9 mouse cellular contexts compared by ENCODE assay signal in the genomic region with DNA sequence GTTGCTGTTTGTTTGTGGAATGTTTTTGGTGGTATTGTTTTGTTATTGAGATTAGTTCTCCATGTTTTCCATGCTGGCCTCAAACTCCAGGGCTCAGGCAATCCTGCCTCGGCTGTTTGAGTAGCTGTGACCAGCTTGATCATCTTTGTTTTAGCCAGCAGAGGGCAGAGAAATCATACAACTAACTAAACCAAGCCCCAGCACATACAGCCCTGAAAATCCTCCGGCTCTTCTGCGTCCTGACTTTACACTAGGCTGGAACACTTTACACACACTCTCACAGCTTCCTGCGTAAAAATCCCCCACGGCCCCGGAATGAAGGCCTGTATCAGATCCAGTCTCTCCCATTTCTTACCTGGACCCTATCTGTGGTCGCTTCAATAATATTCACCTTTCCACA. TPM values are rescaled to one million over a fixed set of nuclear protein-coding genes. Genes with fewer than 3 reads are reported as not detected.
A peak's percentile ranks its signal among the peaks of the same experiment; 100 is the strongest.
DNase-seq lines count a peak whose midpoint lies in the region; ATAC-seq and TF ChIP-seq lines count a peak whose summit lies in the region.
"Had no signal": no experiment of that assay in that cellular context is flagged by ENCODE, and none has a peak within 500 bp of the region (broad histone marks: within the 10 kb centered on the region; RNA-seq: fewer than 3 reads in every experiment).

No protein-coding gene starts in this region.

- no peak overlapping the region for H3K4me3 ChIP-seq in liver, postnatal 0 days (ENCODE audit: low read depth, low read length)
- no peak overlapping the region for H3K4me3 ChIP-seq in liver, embryonic 12.5 days
- H3K4me3 ChIP-seq in heart, embryonic 14.5 days (ENCODE audit: control insufficient read depth in 1 of 2, insufficient read depth in 1 of 2, low read depth in 1 of 2, low read length in 2 of 2) = no peak overlapping the region
- H3K4me3 ChIP-seq in neural tube, embryonic 15.5 days (replicated peaks) = no peak overlapping the region
- H3K4me3 ChIP-seq: embryonic facial prominence, embryonic 15.5 days had no signal

- H3K4me2 ChIP-seq in liver, postnatal 0 days (ENCODE audit: low read depth, low read length) = no peak overlapping the region
- no peak overlapping the region for H3K4me2 ChIP-seq in liver, embryonic 12.5 days
- peak overlapping the region; percentile 38; the same call in 1 of the 2 replicates for H3K4me2 ChIP-seq in heart, embryonic 14.5 days (ENCODE audit: low read length)
- H3K4me2 ChIP-seq in neural tube, embryonic 15.5 days = peak overlapping the region; percentile 20; the same call in 1 of the 2 replicates
- H3K4me2 ChIP-seq: embryonic facial prominence, embryonic 15.5 days had no signal

- WGBS in liver, postnatal 0 days (ENCODE audit: insufficient replicate concordance) = 40% methylated on average over 7 of the region's 7 CpGs
- 40% methylated on average over 7 of the region's 7 CpGs for WGBS in liver, embryonic 12.5 days (ENCODE audit: insufficient replicate concordance)
- 17% methylated on average over 7 of the region's 7 CpGs for WGBS in heart, embryonic 14.5 days
- 36% methylated on average over 7 of the region's 7 CpGs for WGBS in neural tube, embryonic 15.5 days

- H3K27me3 ChIP-seq in liver, postnatal 0 days (ENCODE audit: insufficient read depth, low read length) = no peaks in the 10 kb centered on the region
- no peaks in the 10 kb centered on the region for H3K27me3 ChIP-seq in liver, embryonic 12.5 days (replicated peaks)
- H3K27me3 ChIP-seq in heart, embryonic 14.5 days (ENCODE audit: control insufficient read depth, insufficient read depth, low read length) = no peaks in the 10 kb centered on the region
- no peaks in the 10 kb centered on the region for H3K27me3 ChIP-seq in neural tube, embryonic 15.5 days (replicated peaks)
- H3K27me3 ChIP-seq: embryonic facial prominence, embryonic 15.5 days had no signal

- TF ChIP-seq CTCF in liver, postnatal 0 days (IDR thresholded peaks at IDR 0.05; ENCODE audit: low read depth) = peak; percentile 59

- no peak overlapping the region for H3K27ac ChIP-seq in liver, postnatal 0 days (ENCODE audit: low read depth)
- no peak overlapping the region for H3K27ac ChIP-seq in liver, embryonic 12.5 days
- no peak overlapping the region for H3K27ac ChIP-seq in heart, embryonic 14.5 days (replicated peaks in 1 of 2; ENCODE audit: control insufficient read depth in 1 of 2, insufficient read depth in 1 of 2, low read depth in 2 of 2, low read length in 2 of 2)
- no peak overlapping the region for H3K27ac ChIP-seq in neural tube, embryonic 15.5 days (replicated peaks)
- H3K27ac ChIP-seq: embryonic facial prominence, embryonic 15.5 days had no signal

- H3K9me3 ChIP-seq in liver, postnatal 0 days (ENCODE audit: low read length) = no peaks in the 10 kb centered on the region
- H3K9me3 ChIP-seq in liver, embryonic 12.5 days (replicated peaks) = no peaks in the 10 kb centered on the region
- no peaks in the 10 kb centered on the region for H3K9me3 ChIP-seq in heart, embryonic 14.5 days (ENCODE audit: control insufficient read depth, low read length)
- H3K9me3 ChIP-seq in neural tube, embryonic 15.5 days (replicated peaks) = no peaks in the 10 kb centered on the region
- H3K9me3 ChIP-seq: embryonic facial prominence, embryonic 15.5 days had no signal

- TF ChIP-seq EP300 in liver, postnatal 0 days (IDR thresholded peaks at IDR 0.05; ENCODE audit: low read depth) = no peak

- peaks cover 40% of the 10 kb centered on the region for H3K36me3 ChIP-seq in liver, postnatal 0 days (replicated peaks; ENCODE audit: insufficient read depth, low read length)
- no peaks in the 10 kb centered on the region for H3K36me3 ChIP-seq in liver, embryonic 12.5 days
- no peaks in the 10 kb centered on the region for H3K36me3 ChIP-seq in heart, embryonic 14.5 days (ENCODE audit: control insufficient read depth, insufficient read depth, low read length)
- H3K36me3 ChIP-seq in neural tube, embryonic 15.5 days = no peaks in the 10 kb centered on the region
- H3K36me3 ChIP-seq: embryonic facial prominence, embryonic 15.5 days had no signal

- no peak overlapping the region for H3K9ac ChIP-seq in liver, postnatal 0 days (replicated peaks)
- H3K9ac ChIP-seq in liver, embryonic 12.5 days = no peak overlapping the region
- H3K9ac ChIP-seq in heart, embryonic 14.5 days (ENCODE audit: low read length) = no peak overlapping the region
- H3K9ac ChIP-seq in neural tube, embryonic 15.5 days (replicated peaks) = no peak overlapping the region
- H3K9ac ChIP-seq: embryonic facial prominence, embryonic 15.5 days had no signal

- peak; percentile 49 to 78 for DNase-seq in adrenal gland, adult (ENCODE audit: inconsistent age in 2 of 2, low spot score in 1 of 2)
- no peak for DNase-seq in adrenal gland, postnatal 4 days (ENCODE audit: low spot score in 2 of 2)
- no peak for DNase-seq in liver, postnatal 0 days
- peak; percentile 19 for DNase-seq in left cerebral cortex, postnatal 4 days
- no peak for DNase-seq in MN1 (ENCODE audit: low spot score)

- H3K4me1 ChIP-seq in liver, postnatal 0 days (ENCODE audit: insufficient read depth) = peaks cover 20% of the 10 kb centered on the region
- H3K4me1 ChIP-seq in liver, embryonic 12.5 days = 0 out of 2 replicates have a peak, but pooled peaks cover 3% of the 10 kb centered on the region
- H3K4me1 ChIP-seq in heart, embryonic 14.5 days (ENCODE audit: control insufficient read depth in 2 of 2, insufficient read depth in 2 of 2, low read length in 2 of 2) = no peaks in the 10 kb centered on the region
- no peaks in the 10 kb centered on the region for H3K4me1 ChIP-seq in neural tube, embryonic 15.5 days
- H3K4me1 ChIP-seq: embryonic facial prominence, embryonic 15.5 days had no signal

- ATAC-seq in liver, postnatal 0 days = peak; percentile 38; the same call in 1 of the 2 replicates
- no peak for ATAC-seq in liver, embryonic 12.5 days
- no peak for ATAC-seq in heart, embryonic 14.5 days (ENCODE audit: insufficient number of reproducible peaks, insufficient read depth, low FRiP score, low read depth)
- ATAC-seq in neural tube, embryonic 15.5 days (ENCODE audit: low FRiP score) = peak; percentile 59; the same call in 1 of the 2 replicates

- intact Hi-C loops in left cerebral cortex, postnatal 4 days (cut with DNase I) = no loop called here

RNA-seq across cellular contexts. Expression of a gene that starts 6.6 kb away (rescaled TPM):
- total RNA-seq in adrenal gland, postnatal 4 days (2021) = 10 to 100 TPM; 10.1 to 13.1 TPM
- 11.9 and 12.3 TPM in 2 replicates for polyA plus RNA-seq in liver, postnatal 0 days (2015; fragmentation: Nextera tagmentation; extraction: Ambion mirVana)
- 3.7 and 4.1 TPM in 2 replicates for polyA plus RNA-seq in liver, embryonic 12.5 days (2016; fragmentation: Nextera tagmentation; extraction: Ambion mirVana)
- polyA plus RNA-seq in heart, embryonic 14.5 days (2014; fragmentation: Nextera tagmentation; extraction: Ambion mirVana) = 4.9 and 6.0 TPM in 2 replicates
- 1 to 10 TPM; 2.1 to 3.1 TPM for total RNA-seq in left cerebral cortex, postnatal 4 days (2021)
- polyA plus RNA-seq in neural tube, embryonic 15.5 days (2015; fragmentation: Nextera tagmentation; extraction: Ambion mirVana) = 1.7 and 2.7 TPM in 2 replicates

RNA-seq across cellular contexts. Expression of a gene that starts 14.2 kb away (rescaled TPM):
- total RNA-seq in adrenal gland, postnatal 4 days (2021) = not detected
- polyA plus RNA-seq in liver, postnatal 0 days (2015; fragmentation: Nextera tagmentation; extraction: Ambion mirVana) = 0.47 and 1.0 TPM in 2 replicates
- 7.9 and 8.4 TPM in 2 replicates for polyA plus RNA-seq in liver, embryonic 12.5 days (2016; fragmentation: Nextera tagmentation; extraction: Ambion mirVana)
- 0.18 and 0.46 TPM in 2 replicates for polyA plus RNA-seq in heart, embryonic 14.5 days (2014; fragmentation: Nextera tagmentation; extraction: Ambion mirVana)
- not detected for total RNA-seq in left cerebral cortex, postnatal 4 days (2021)
- 0.09 TPM in 1 of 2 replicates, not detected in the other for polyA plus RNA-seq in neural tube, embryonic 15.5 days (2015; fragmentation: Nextera tagmentation; extraction: Ambion mirVana)

RNA-seq across cellular contexts. Expression of a gene that starts 30.6 kb away (rescaled TPM):
- total RNA-seq in adrenal gland, postnatal 4 days (2021) = not detected
- 0.16 TPM in 1 of 2 replicates, not detected in the other for polyA plus RNA-seq in liver, postnatal 0 days (2015; fragmentation: Nextera tagmentation; extraction: Ambion mirVana)
- polyA plus RNA-seq in liver, embryonic 12.5 days (2016; fragmentation: Nextera tagmentation; extraction: Ambion mirVana) = not detected in 2 replicates
- 0.42 TPM in 1 of 2 replicates, not detected in the other for polyA plus RNA-seq in heart, embryonic 14.5 days (2014; fragmentation: Nextera tagmentation; extraction: Ambion mirVana)
- total RNA-seq in left cerebral cortex, postnatal 4 days (2021) = not detected
- not detected in 2 replicates for polyA plus RNA-seq in neural tube, embryonic 15.5 days (2015; fragmentation: Nextera tagmentation; extraction: Ambion mirVana)
- polyA plus RNA-seq: embryonic facial prominence, embryonic 15.5 days had no signal

RNA-seq across cellular contexts. Expression of a gene that starts 42.0 kb away (rescaled TPM):
- total RNA-seq in adrenal gland, postnatal 4 days (2021) = not detected
- 0.06 TPM in 1 of 2 replicates, not detected in the other for polyA plus RNA-seq in liver, postnatal 0 days (2015; fragmentation: Nextera tagmentation; extraction: Ambion mirVana)
- 0.05 TPM in 1 of 2 replicates, not detected in the other for polyA plus RNA-seq in liver, embryonic 12.5 days (2016; fragmentation: Nextera tagmentation; extraction: Ambion mirVana)
- polyA plus RNA-seq in heart, embryonic 14.5 days (2014; fragmentation: Nextera tagmentation; extraction: Ambion mirVana) = not detected in 2 replicates
- total RNA-seq in left cerebral cortex, postnatal 4 days (2021) = under 1 TPM; 0.18 to 0.58 TPM
- 0.51 and 0.54 TPM in 2 replicates for polyA plus RNA-seq in neural tube, embryonic 15.5 days (2015; fragmentation: Nextera tagmentation; extraction: Ambion mirVana)
- polyA plus RNA-seq: embryonic facial prominence, embryonic 15.5 days had no signal

Comparison
In these comparisons a context has a peak if more than half of its experiments do, and no peak if none do; other contexts are left out.
1. DNase-seq: peak in adrenal gland, adult (2 of 2) and left cerebral cortex, postnatal 4 days (single experiment); none in adrenal gland, postnatal 4 days (0 of 2), liver, postnatal 0 days (single experiment) and MN1 (single experiment).
2. ATAC-seq: peak in liver, postnatal 0 days (single experiment) and neural tube, embryonic 15.5 days (single experiment); none in liver, embryonic 12.5 days (single experiment) and heart, embryonic 14.5 days (single experiment).
3. H3K4me2 ChIP-seq: peak in heart, embryonic 14.5 days (single experiment) and neural tube, embryonic 15.5 days (single experiment); none in liver, postnatal 0 days (single experiment) and liver, embryonic 12.5 days (single experiment).